Comparison of ENCODE assay signal across 8 mouse cellular contexts in genomic region chr5:37162871-37163781, GRCm38 (mm10).
DNase-seq lines count a peak whose midpoint lies in the region; ATAC-seq and TF ChIP-seq lines count a peak whose summit lies in the region.

No protein-coding gene starts in this region.

- peak overlapping the region; percentile 68 for H3K4me2 ChIP-seq in heart, embryonic 11.5 days
- peak overlapping the region; percentile 62 for H3K4me2 ChIP-seq in kidney, embryonic 15.5 days
- peak overlapping the region; percentile 41 for H3K4me2 ChIP-seq in limb, embryonic 14.5 days (replicated peaks; ENCODE audit: low read depth, low read length, severe bottlenecking)

- peak; percentile 86; the same call in 1 of the 2 replicates for TF ChIP-seq CTCF in testis, adult 2 months (IDR thresholded peaks at IDR 0.05; ENCODE audit: control insufficient read depth, insufficient read depth, insufficient replicate concordance, low read depth, low read length)

- no peak for ATAC-seq in heart, embryonic 11.5 days (replicated peaks; ENCODE audit: insufficient number of reproducible peaks, low FRiP score, low TSS enrichment)
- ATAC-seq in kidney, embryonic 15.5 days (replicated peaks; ENCODE audit: low FRiP score), result 0 out of 2 replicates have a peak, but pooled peaks have one; percentile 40
- ATAC-seq in limb, embryonic 14.5 days (ENCODE audit: low FRiP score, low read depth), result no peak

- no peak for DNase-seq in heart, adult 11 months
- peak; percentile 74 for DNase-seq in cerebellum, adult 9-10 months
- DNase-seq in frontal cortex, adult 2 months (ENCODE audit: extremely low spot score in 1 of 2, low spot score in 1 of 2), result peak; percentile 75 to 90
- DNase-seq in limb, embryonic 14.5 days (ENCODE audit: low spot score), result peak; percentile 23
- DNase-seq in neural tube, embryonic 10.5 days (ENCODE audit: extremely low spot score, low spot score), result peak; percentile 77

- WGBS in heart, embryonic 11.5 days (ENCODE audit: insufficient replicate concordance), result 8% methylated on average over 75 of the region's 75 CpGs
- 6% methylated on average over 75 of the region's 75 CpGs for WGBS in kidney, embryonic 15.5 days
- 10% methylated on average over 56 of the region's 75 CpGs for WGBS in limb, embryonic 14.5 days

- H3K9me3 ChIP-seq in heart, embryonic 11.5 days (replicated peaks; ENCODE audit: control insufficient read depth, low read length), result no peaks in the 10 kb centered on the region
- no peaks in the 10 kb centered on the region for H3K9me3 ChIP-seq in kidney, embryonic 15.5 days (replicated peaks)
- H3K9me3 ChIP-seq in limb, embryonic 14.5 days (ENCODE audit: control insufficient read depth, low read length), result no peaks in the 10 kb centered on the region

- H3K36me3 ChIP-seq in heart, embryonic 11.5 days (ENCODE audit: control insufficient read depth, insufficient read depth, low read length), result no peaks in the 10 kb centered on the region
- H3K36me3 ChIP-seq in kidney, embryonic 15.5 days, result no peaks in the 10 kb centered on the region
- H3K36me3 ChIP-seq in limb, embryonic 14.5 days (ENCODE audit: control insufficient read depth, insufficient read depth, low read length), result no peaks in the 10 kb centered on the region
- no peaks in the 10 kb centered on the region for H3K36me3 ChIP-seq in testis, adult 2 months (ENCODE audit: control insufficient read depth, insufficient read depth, low read length)

- H3K4me3 ChIP-seq in heart, embryonic 11.5 days (ENCODE audit: low read depth, low read length), result peak overlapping the region; percentile 37
- peak overlapping the region; percentile 40 for H3K4me3 ChIP-seq in kidney, embryonic 15.5 days (replicated peaks)
- H3K4me3 ChIP-seq in limb, embryonic 14.5 days (replicated peaks; ENCODE audit: low read length), result peak overlapping the region; percentile 27
- H3K4me3 ChIP-seq in testis, adult 2 months (ENCODE audit: control insufficient read depth, low read depth, low read length), result peak overlapping the region; percentile 7

- H3K27ac ChIP-seq in heart, embryonic 11.5 days (ENCODE audit: low read depth, low read length), result no peak overlapping the region
- no peak overlapping the region for H3K27ac ChIP-seq in kidney, embryonic 15.5 days
- H3K27ac ChIP-seq in limb, embryonic 14.5 days (replicated peaks; ENCODE audit: low read depth, low read length), result no peak overlapping the region
- no peak overlapping the region for H3K27ac ChIP-seq in testis, adult 2 months (ENCODE audit: control insufficient read depth, insufficient read depth, low read depth, low read length)

- no peaks in the 10 kb centered on the region for H3K4me1 ChIP-seq in heart, embryonic 11.5 days (ENCODE audit: control insufficient read depth, insufficient read depth, low read length)
- peaks cover 9% of the 10 kb centered on the region for H3K4me1 ChIP-seq in kidney, embryonic 15.5 days
- H3K4me1 ChIP-seq in limb, embryonic 14.5 days (ENCODE audit: control insufficient read depth, insufficient read depth, low read length), result peaks cover 3% of the 10 kb centered on the region; the same call in 1 of the 2 replicates
- H3K4me1 ChIP-seq in testis, adult 2 months (ENCODE audit: control insufficient read depth, insufficient read depth, low read length), result peaks cover 5% of the 10 kb centered on the region; the same call in 1 of the 2 replicates

- peaks cover 63% of the 10 kb centered on the region for H3K27me3 ChIP-seq in heart, embryonic 11.5 days (ENCODE audit: control insufficient read depth, insufficient read depth, low read length)
- peaks cover 86% of the 10 kb centered on the region for H3K27me3 ChIP-seq in kidney, embryonic 15.5 days
- H3K27me3 ChIP-seq in limb, embryonic 14.5 days (ENCODE audit: control insufficient read depth, insufficient read depth, low read length), result peaks cover 41% of the 10 kb centered on the region
- H3K27me3 ChIP-seq in testis, adult 2 months (ENCODE audit: control insufficient read depth, insufficient read depth, low read length), result no peaks in the 10 kb centered on the region

- no peak for TF ChIP-seq POLR2A in limb, embryonic 14.5 days (IDR thresholded peaks at IDR 0.05; ENCODE audit: borderline replicate concordance, extremely low read depth, insufficient read depth, insufficient read length)
- TF ChIP-seq POLR2A in testis, adult 2 months (IDR thresholded peaks at IDR 0.05; ENCODE audit: control insufficient read depth, low read depth, low read length), result no peak

- no peak overlapping the region for H3K9ac ChIP-seq in heart, embryonic 11.5 days (ENCODE audit: low read depth, low read length)
- no peak overlapping the region for H3K9ac ChIP-seq in kidney, embryonic 15.5 days
- no peak overlapping the region for H3K9ac ChIP-seq in limb, embryonic 14.5 days (ENCODE audit: low read depth, low read length, severe bottlenecking)
